Mouse (Mus musculus) cerebellum, adult 9-10 months (tissue): Measurements from ENCODE around the gene Fnbp1.

Experiments used
- DNase-seq: peaks from one replicate; pipeline ENCODE4 v3.0.0; 2022

Gene Fnbp1

DNA sequence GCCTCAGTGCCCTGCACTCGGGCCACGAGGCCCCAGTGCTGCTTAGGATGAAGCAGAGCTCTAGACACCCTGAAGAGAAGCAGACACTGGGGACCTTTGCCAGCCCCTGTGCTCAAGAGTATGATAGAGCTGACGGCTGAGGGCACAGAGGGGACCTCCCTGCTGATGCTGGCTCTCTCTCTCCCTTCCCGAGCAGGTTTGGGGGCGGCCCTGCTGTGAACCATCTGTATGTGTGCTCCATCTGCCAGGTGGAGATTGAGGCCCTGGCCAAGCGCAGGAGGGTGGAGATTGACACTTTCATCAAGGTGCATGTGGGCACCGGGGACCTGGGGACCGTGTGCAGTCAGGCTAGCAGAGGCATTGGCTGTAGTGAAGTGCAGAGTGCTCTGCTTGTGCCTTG lies 123.3 kb downstream of the Fnbp1 start:
- peak; percentile 96 for DNase-seq

DNA sequence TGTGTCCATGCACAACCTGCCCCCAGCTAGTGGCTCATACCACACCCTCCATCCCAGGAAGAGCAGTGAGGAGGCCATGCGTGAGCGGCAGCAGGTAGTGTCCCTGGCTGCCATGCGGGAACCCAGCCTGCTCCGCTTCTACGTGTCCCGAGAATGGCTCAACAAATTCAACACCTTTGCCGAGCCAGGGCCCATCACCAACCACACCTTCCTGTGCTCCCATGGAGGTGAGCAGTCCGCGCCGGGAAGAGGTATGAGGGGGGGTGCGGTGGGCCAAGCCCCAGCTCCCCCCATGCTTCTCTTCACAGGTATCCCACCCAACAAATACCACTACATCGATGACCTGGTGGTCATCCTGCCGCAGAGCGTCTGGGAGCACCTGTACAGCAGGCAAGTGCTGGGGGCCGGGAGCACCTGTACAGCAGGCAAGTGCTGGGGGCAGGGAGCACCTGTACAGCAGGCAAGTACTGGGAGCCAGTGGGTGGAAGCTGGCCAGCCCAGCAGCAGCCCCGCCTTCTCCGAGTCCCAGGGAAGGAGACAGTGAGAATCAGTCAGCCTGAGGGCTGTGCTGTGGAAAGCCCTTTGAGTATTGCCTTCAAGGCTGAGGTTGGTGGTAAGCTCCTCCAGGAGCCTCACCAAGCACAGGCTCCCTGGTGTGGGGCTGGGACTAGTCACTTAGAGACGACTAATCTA lies 124.0 kb downstream of the Fnbp1 start:
- DNase-seq = peak; percentile 75

DNA sequence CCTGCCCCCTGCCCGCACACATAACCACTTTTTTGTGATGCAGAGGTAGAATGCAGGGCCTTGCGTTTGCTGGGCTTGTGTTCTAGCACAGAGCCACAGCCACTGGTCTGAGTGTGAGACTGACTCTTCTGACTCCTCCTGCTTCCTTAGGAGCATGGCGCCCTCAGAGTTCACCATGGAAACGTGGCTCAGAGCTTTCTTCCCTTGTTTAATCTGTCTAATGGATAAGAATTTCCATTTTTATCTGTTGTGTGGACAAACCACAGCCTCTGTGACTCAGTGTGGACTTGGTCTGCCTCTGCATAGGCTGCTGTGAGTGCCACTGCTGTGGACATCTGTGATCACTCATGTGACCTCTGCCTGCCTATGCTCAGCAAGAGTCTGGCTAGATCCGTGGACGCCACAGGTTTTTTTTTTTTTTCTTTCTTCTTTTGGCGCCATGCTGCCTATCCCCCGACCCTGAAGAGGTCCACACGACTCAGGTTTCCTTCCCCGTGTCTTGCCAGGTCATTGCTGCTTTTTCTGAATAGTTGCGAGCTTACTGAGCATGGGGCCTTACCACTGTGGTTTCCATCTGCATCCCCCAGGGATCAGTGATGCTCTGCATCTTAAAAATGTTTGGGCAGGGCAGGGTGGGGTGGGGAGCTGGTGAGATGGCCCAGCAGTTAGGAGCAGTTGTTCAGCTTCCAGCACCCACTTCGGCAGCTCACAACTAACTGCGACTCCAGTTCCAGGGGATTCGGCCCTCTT lies 128.3 kb downstream of the Fnbp1 start:
- no peak for DNase-seq

DNA sequence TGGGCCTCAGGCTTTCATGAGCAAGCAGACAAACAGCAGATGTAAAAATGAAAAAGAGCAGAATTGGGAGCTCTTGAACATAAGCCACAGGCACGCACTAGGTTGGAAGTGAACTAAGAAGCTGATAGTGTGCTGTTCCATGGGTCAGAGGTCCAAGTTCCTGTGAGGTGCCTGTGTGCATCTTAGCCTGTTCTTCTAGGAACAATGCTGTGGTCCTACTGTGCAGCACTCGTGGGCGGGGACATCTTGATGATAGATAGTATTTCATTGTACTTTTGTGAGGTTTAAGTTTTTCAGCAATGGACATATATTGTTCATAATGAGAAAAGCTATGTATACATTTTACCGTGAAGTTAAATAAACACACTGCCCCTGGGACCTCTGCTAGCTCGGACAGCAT lies 134.6 kb downstream of the Fnbp1 start:
- no peak for DNase-seq

DNA sequence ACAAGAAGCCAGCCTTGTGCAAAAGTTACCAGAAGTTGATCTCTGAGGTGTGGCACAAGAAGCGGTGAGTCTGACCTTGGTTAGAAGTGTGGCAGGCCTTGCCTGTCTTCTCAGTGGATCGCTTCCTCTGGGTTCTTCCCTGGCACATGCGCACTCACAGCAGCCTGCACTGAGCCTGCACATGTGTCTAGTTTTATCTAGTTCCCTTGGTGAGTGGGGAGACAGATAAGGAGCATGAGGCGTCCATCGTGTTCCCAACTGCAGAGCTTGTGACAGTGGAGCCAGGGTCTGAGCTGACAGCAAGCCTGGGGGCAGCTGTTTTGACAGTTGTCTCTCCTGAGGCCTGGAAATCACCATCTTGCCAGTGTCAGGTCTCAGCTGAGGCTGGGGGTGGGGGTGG lies 135.4 kb downstream of the Fnbp1 start:
- no peak for DNase-seq

DNA sequence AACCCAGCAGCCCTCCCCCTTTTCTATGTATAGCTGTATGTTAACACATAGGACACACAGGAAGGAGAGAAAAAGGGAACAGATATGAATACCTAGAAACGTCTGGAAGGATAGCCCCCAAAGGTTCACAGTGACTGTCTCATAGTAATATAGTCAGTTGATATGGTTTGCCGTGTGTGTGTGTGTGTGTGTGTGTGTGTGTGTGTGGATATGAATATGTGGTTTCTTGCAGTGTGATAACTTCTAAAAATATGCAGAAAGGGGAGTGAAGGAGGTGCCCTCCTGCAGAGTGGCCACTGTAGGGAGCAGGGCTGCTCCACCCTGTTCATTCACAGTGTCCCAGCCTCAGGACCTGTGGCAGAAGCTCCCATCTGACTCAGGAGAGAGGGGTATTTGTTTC lies 136.4 kb downstream of the Fnbp1 start:
- DNase-seq = no peak

DNA sequence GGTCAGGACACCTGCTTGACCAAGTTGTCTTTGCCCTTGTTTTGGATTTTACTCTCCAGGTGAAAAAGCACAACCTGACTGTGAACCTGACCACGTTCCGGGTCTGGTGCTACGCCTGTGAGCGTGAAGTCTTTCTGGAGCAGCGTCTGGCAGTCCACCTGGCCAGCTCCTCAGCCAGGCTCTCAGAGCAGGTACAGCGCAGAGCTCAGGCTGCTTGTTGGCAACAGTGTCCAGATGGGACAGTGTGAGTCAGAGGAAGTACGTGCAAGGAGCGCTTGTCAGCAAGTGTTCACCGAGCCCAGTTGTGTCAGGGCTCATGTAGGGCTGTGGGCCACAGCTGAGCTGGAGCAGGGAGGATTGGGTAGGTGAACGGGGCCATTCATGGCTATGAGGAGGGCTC lies 139.0 kb downstream of the Fnbp1 start:
- peak; percentile 64 for DNase-seq

DNA sequence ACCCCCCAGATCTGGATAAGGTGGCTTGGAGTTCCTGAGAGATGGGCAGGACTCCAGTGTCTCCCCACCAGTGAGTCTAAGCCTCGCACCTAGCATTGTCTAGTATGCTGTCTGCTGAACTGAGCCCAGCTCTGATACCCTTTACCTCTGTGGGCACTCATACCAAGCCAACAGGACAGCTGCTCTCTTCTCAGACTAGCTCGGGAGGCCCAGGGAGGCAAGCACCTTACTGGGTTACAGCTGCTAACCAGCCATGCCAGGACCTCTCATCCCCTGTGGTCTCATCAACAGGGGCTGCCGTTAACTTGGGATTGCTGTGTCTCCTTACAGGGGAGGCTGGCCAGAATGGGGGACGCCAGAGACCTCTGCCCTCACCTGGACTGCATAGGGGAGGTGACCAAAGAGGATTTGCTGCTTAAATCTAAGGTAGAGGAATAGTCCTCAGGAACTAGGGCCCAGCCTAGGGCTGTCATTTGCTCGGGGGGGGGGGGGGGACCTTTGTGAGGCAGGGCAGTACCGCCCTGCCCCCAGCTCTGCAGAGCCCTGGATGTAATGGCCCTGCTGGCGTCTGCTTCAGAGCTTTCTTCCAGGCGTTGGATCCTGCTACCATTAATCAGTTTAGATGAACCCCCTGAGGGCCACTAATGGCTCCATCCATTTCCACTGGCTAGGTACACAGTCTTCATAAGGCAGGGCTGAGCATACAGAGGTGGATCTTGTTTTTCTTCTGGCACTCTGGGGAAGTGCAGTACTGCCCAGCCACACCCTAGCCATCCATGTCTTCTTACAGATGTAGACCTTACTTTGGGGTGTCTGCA lies 143.2 kb downstream of the Fnbp1 start:
- no peak for DNase-seq

DNA sequence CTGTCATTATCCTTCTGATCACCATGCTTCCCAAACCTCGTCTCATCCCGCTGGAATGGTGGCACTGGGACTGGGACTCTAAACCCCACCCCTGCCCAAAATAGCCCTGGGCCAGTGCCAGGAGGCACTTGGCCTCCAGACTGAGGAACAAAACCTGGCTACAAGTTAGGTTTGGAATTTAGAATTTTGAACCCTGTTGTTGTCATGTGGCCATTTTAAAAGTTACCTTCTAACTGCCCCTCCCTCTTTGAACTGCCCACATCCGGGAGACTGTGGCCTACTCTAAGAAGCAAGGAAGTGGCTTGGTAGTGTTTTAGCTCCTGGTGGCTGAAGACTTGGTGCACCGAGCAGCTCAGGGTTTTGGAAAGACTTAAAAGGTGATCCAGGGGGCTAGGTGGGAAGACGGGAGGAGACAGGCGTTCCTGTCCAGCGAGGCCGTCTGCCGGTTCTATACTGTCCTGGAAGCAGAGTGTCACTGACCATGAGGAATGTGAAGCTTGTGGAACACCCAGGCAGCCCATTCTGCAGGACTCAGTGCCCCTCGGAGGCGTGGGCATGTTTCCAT lies 146.3 kb downstream of the Fnbp1 start:
- DNase-seq = peak; percentile 53

DNA sequence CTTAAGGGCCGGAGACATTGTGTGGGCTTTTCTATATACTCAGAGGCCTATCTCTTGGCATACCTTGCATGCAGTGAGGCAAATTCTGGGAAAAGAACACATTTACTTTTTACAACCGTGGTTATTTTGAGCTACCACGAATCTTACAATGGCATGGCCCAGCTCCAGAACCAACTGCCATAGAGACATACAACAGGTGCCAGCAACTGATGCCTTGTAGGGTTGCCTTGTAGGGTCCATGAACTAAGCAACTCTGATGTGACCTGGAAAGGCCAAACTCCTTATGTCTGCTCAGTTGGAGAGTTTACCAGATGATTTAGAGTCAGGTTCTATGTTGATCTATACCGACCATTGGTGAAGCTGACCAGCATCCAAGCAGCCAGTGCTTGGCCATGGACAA lies 147.0 kb downstream of the Fnbp1 start:
- no peak for DNase-seq

DNA sequence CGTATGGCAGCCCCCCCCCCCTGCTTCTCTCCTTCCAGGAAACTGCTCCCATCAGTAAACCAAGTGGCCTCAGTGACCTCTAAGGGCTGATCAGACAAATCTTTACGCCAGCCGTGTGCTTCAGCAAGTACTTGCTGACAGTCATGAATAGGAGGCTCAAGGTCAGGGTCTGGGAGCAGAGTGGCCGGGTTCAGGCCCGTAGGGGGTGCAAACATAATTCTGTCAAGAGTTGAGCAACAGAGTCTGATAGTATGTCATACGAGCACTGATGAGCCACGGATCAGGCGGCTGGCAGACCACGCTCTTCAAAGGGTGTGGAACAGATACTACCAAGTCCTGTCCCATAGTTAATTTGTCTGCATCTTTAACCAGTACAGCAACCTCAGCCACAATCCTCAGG lies 151.6 kb downstream of the Fnbp1 start:
- DNase-seq = no peak

DNA sequence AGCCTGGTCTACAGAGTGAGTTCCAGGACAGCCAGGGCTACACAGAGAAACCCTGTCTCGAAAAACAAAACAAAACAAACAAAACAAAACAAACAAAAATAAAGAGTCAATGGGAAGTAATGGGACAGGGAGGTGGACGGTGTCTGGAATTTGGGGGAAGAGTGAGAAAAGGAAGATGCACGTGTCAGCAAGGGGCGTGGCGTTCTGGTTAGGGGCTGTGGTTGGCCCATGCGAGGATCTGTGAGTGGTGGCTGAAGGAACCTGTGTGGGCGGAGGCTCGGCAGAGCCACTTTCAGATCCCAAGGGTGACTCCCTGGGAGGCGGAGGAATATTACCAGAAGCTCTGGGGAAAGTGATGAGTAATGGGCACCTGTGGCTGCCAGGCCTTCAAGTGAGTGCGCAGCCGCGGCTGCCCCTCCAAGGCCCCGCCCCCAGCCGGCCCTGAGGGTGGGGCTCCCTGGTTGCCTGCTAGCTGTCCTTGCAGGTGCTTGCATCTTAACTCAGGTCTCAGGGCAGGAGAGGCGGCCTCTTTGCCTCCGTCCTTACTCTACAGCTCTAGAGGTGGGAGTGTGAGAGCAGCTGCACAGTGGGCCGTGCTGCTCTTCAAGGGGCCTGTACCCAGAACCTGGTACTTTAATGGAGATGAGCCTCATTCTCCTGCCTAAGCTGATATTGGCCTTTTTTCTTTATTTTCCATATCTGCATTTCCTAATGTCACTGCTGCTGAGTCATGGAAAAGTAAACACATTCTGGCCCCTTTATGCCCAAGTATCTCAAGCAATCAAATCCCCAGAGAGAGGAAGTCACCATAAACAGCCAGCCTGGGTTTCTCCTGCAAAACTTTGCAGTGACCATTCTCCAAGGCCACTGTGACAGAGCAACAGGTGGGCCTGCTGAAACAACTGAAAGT lies 156.4 kb downstream of the Fnbp1 start:
- peak; percentile 41 for DNase-seq

DNA sequence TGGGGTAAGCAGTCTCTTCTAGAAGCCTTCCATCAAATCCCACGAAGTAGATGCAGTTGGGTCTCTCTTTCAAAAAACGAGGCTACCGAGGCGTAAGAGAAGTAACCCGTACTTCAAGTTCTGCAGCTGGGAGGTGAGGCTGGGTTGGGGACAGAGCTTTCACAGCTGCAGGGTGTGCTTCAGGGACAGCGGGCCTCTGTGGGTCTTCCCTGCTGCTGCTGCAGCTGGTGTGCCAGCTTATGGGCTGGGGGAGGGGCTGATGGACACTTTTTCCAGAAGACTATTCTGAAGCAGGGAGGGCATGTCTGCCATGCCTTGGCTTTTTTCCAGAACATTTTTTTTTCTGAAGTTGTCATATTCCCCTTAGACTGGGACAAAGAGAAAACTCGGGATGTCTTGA lies 158.8 kb downstream of the Fnbp1 start:
- DNase-seq = peak; percentile 67

DNA sequence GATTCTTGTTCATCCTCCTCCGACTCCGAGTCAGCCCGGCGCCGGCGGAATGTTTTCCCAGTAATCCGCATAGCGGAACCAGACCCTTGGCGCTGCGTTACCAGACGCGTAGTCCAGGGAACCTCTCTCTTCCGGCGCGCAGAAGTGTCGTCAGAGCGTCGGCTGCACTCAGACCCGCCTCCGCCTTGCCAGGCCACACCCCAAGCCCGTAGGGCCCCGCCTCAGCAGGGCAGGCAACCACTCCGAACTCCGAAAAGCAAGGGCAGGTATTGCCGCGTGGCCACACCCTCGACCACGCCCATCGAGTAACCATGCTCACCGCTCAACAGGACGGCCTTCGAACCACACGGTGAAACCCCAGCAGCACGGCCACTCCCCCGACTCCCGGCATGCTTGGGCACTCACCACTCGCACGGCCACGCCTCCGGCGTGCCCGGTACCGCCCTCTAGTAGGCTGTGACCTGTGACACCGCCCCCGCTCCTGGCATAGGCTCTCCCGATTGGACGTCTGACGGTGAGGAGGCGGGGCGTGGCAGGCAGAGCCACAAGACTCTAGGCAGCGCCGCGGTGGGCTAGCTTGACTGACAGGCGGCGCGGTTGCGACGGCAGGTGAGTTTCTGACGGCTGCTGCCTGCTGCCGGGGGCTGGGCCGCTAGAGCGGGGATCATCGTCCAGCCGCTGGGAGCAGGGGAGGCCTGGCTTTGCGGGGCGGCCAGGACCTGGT lies 159.9 kb downstream of the Fnbp1 start, which contains the start of the genes BC005624 and Usp20:
Gene BC005624 (minus strand): TSS at position 412 of the 724 bp plus-strand sequence.
Gene Usp20 (plus strand): TSS at position 490 of the 724 bp plus-strand sequence.
- DNase-seq = peak; percentile 100
